Mouse (Mus musculus) G1E-ER4 (cell line): ENCODE results near the gene Myh3. TPM values are rescaled to one million over a fixed set of nuclear protein-coding genes. Genes with fewer than 3 reads are reported as not detected.

Experiments
- GATA1 ChIP-seq: IDR thresholded peaks from one replicate; pipeline ENCODE4 v1.8.0; 2012; ENCODE audit warnings: low read length, inconsistent platforms
- polyA plus RNA-seq: library from polyadenylated mRNA; stranded (reverse); fragments of >175 nt; gene quantifications from 2 replicates; pipeline ENCODE4 v1.2.3, GENCODE M21; 2012

The Myh3 gene
- polyA plus RNA-seq: 0.01 TPM in 1 of 2 replicates, not detected in the other

DNA sequence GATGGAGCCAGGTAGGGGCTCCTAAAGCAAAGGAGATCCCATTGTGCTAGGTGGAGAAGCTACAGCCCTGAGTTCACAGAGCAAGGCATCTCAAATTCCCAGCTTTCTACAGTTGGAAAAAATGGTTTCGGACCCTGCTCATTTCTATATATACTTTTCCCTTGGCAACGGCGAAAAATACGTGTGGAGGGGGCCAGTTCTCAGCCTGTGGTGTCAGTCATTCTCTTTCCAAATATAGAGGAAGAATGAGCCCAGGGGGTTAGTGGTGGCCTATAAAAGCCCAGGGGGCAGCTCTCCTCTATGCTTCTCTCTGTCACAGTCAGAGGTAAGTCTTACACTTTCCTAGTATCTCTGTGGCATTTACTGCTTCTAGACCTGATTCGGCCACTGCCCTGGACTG, at the start of gene Myh3:
Gene Myh3, plus strand, starts transcription at position 301 of the 400 bp plus-strand sequence.
- no peak for TF ChIP-seq GATA1

- TF ChIP-seq GATA1: no peak
Measured at GRCm38 (mm10) chr11:67030904-67031602, 47.0 kb upstream of the Myh3 start.

- TF ChIP-seq GATA1: no peak
Measured at GRCm38 (mm10) chr11:67031603-67031915, 46.5 kb upstream of the Myh3 start.

- TF ChIP-seq GATA1: no peak
Measured at GRCm38 (mm10) chr11:67034775-67035485, 43.2 kb upstream of the Myh3 start.

DNA sequence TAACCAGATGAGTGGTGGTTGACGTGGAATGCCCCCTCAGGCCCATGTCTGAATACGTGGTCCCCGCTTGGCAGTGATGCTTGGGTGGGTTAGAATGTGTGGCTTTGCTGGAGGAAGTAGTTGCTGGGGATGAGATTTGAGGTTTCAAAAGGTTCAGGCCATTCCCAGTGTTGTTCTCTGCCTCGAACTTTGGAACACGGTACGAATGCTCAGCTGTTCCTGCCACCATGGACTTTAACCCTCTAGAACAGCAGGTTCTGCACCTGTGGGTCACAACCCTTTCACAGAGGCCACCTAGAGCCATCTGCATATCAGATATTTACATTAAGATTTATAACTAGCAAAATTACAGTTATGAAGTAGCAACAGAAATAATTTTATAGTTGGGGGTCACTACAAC, 41.9 kb upstream of the Myh3 start:
- no peak for TF ChIP-seq GATA1

DNA sequence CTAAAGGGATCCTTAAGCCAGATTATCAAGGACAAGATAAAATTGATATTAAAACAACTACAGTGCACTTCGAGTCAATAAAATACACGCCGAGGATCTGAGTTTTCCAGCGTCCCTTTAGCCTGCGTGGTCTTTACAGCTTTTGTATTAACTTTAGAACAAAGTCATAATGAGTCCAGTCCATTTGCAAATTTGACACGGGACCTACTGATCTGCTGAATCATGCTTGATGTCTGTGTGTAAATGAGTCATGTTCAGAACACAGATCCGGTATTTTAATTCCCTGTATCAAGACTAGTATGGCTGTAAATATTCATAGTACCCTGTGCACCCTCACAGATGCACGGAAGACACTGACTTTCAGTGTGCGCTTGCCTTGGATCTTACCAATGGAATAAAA, 41.2 kb upstream of the Myh3 start:
- TF ChIP-seq GATA1: no peak

DNA sequence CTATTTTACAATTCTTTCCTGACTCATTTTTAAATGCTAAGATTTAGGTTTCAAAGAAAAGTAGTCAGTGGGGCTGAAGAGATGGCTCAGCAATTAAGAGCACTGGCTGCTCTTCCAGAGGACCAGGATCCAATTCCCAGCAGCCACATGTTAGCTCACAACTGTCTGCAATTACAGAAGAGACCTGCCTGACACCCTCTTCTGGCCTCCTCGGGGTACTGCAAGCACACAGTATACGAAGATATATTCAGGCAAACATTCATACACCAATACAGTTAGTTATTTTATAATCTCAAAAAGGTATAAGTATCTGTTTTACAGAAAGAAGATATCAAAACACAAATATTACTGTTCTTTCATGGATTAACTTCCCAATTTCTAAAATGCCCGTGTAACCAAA, 38.3 kb upstream of the Myh3 start:
- no peak for TF ChIP-seq GATA1

- no peak for TF ChIP-seq GATA1
Measured at GRCm38 (mm10) chr11:67040483-67040882, 37.6 kb upstream of the Myh3 start.

DNA sequence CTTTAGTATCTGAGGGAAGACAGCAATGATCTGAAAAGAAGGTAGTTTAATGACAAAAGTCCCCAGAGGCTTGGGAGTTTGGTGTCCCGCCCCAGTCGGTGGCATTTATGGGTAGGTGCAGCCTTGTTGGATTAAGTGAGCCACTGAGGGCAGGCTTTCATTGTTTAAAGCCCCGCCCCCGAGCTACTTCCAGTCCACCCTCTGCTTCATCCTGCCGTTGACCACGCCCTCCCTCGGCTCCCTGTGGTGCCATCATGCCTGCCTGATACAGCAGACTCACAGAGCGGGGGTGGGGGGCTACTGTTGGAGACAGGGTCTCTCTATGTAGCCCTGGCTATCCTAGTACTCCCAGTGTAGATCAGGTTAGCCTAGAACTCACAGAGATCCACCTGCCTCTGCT, 35.1 kb upstream of the Myh3 start:
- no peak for TF ChIP-seq GATA1

- TF ChIP-seq GATA1: no peak
Measured at GRCm38 (mm10) chr11:67044959-67045358, 33.1 kb upstream of the Myh3 start.

DNA sequence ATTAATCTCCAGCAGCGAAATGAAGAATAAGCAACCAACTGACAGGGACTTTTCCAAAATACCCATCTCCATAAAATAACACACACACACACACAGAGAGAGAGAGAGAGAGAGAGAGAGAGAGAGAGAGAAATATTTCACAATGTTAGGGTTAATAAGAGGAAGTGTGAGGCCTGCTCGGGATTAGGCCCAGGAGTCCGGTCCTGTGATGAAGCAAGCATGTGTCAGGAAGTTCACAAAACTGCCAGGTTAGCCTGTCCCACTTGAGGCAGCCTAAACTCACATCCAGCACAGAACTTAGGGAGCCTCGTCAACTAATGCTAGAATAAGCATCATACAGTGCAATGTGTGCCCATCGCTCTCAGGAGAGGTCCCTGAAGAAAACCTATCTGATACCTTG, 30.9 kb upstream of the Myh3 start:
- no peak for TF ChIP-seq GATA1

- TF ChIP-seq GATA1: no peak
Measured at GRCm38 (mm10) chr11:67048496-67048895, 29.6 kb upstream of the Myh3 start.

DNA sequence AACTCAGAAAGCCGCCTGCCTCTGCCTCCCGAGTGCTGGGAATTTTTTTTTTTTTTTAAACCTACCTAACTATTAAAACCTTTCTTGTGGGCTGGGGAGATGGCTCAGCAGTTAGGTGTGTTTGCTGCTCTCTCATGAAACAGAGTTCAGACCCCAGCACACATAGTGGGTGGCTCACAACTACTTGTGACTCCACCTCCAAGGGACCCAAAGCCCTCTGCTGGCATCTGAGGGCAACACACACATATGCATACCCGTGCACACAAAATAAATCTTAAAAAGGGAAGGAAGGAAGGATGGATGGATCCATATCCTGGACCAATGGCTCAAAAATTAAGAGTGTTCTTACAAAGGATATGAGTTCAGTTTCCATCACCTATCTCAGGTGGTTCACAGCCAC, 28.8 kb upstream of the Myh3 start:
- no peak for TF ChIP-seq GATA1

- TF ChIP-seq GATA1: no peak
Measured at GRCm38 (mm10) chr11:67051676-67052320, 26.3 kb upstream of the Myh3 start.

DNA sequence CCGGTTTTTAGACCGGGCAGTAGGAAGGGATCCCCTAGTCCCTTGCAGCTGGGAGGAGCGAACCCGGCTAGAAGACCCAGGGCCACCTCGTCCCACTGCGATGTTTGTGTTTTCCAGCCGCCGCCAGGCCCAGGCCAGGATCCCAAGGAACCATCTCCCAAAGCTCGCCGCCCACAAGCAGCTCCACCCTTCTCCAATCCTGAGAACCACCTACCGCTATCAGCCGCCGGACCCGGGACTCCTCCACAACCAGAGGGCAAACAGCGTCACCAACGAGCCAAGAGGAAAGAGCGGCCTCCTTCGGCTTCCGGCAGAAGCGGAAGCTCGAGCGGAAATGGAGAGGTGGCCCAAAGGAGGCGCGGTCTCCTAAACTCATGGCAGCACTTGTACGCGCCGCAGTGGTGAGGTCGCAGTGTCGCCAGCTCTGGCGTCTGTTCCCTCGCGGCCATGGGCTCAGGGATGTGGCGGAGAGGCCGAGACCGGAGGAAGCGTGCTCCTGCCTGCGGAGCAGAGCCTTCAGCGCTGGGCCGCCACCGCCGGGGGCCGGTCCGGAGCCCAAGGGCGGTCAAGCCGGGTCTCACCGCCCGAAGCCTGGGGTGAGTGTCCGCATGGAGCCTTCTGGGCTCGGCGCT, 25.7 kb upstream of the Myh3 start, which contains the start of the genes Adprm and Sco1:
Gene Adprm, minus strand, starts transcription at position 274 of the 632 bp plus-strand sequence.
Gene Sco1, plus strand, starts transcription at position 350 of the 632 bp plus-strand sequence.
- no peak for TF ChIP-seq GATA1

DNA sequence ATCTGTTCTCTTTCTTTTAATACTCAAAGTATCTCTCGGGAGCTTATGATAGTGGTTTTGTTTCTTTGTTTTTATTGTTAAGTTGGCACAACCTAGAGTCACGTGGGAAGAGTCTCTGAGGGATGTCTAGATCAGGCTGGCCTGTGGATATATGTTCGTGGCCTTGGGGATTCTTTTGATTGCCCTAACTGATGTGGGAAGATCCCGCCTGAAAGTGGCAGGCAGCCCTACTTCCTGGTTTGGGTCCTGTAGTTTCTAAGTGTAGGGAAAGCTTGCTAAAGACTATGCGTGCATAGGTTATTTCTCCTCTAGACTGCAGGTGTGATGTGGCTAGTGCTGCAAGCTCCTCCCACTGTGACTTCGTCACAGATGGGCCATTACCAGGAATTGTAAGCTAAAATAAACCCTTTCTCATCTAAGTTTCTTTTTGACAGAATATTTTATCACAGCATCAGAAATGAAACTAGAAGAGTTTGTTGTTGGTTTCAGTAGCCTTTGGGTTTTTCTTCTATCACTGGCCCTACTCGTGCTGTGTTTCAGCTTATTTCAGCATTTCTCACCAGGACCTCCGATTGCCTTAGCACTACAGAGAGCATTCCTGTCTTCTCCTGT, 23.2 kb upstream of the Myh3 start:
- no peak for TF ChIP-seq GATA1
